Mouse (Mus musculus) urinary bladder, postnatal 4 days (tissue): ENCODE data around the gene Ankfn1.

Experiments used
- DNase-seq, 2 experiments: peaks; one replicate each; pipeline ENCODE4 v3.0.0; 2021 to 2022; ENCODE audit warnings: low spot score in 2 of 2

Gene Ankfn1

DNA sequence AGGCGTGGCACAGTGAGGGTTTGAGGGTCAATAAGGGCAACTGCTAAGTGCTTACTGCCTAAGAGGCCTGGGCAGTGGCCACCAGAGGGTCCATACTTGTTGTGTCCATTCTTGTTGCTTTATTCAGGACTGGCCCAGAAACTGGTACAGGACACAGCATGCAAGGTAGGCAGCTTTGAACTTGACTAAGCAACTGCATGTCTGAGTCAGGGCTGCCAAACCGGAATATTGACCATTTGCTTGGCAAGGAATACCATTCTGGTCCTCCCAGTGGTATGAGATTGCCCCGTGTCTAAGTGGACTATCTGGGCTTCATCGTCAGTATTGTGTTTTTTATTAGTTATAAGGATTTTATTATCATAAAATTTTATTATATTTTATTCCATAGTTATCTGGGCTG, 312.1 kb downstream of the Ankfn1 start:
- no peak for DNase-seq

DNA sequence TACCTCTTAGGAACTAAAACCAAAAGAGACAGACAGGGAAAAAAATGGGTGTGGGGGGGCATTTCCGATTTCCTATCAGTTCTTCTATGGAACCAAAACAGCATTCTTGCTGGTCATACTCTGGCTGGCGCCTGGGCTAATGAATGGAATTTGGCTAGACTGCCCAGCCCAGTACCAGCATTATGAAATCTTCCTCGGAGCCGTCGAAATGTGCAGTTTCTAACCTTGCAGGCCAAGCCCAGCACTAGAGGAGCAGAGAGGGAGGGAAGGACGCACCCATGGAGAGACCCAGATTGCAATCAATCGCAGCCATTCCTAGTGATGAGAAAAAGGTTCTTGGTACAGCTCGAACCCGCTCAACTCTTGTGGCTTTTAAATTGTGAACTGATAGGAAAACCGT, 315.2 kb downstream of the Ankfn1 start:
- no peak for DNase-seq

DNA sequence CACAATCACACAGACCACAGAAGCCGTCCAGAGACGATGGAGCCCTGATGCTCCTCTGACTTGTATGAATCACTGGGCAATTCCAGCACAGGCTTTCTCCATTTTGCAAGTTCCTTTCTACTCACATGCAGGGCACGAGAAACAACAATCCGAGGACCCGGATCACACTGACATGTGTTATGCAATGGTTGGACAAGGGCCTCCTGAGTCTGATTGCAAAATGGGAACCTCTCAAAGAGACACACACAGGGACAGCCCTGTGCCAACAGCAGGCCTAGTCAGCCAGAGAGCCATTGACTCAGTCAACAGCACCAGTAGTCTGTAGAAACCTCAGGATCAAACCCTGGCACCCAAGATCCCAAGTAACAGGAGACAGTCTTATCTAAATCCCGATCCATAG, 318.0 kb downstream of the Ankfn1 start:
- DNase-seq: no peak

- no peak for DNase-seq
Measured at GRCm38 (mm10) chr11:89455647-89456231, 321.7 kb downstream of the Ankfn1 start.

GRCm38 (mm10) chr11:89454702-89455101, 322.8 kb downstream of the Ankfn1 start:
- DNase-seq: no peak

GRCm38 (mm10) chr11:89452862-89453261, 324.6 kb downstream of the Ankfn1 start:
- DNase-seq: no peak

DNA sequence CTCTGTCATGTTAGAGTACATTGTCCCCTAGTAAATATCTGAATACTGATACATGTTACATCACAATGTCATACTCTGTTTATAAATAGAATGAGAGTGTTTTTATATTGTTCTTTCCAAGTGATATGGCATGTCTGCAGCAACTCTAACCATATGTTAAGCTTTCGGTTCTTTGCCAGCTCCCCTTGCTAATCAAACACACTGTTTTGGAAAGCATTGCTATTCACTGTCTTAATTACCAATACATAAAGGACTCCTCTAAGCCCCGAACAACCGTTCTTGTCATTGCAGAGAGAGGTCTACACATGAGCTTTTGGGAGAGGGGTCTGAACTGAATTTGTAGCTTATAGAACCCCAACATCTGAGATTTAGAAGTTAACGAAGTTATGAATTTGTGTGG, 327.0 kb downstream of the Ankfn1 start:
- no peak for DNase-seq

GRCm38 (mm10) chr11:89448986-89449385, 328.5 kb downstream of the Ankfn1 start:
- no peak for DNase-seq

DNA sequence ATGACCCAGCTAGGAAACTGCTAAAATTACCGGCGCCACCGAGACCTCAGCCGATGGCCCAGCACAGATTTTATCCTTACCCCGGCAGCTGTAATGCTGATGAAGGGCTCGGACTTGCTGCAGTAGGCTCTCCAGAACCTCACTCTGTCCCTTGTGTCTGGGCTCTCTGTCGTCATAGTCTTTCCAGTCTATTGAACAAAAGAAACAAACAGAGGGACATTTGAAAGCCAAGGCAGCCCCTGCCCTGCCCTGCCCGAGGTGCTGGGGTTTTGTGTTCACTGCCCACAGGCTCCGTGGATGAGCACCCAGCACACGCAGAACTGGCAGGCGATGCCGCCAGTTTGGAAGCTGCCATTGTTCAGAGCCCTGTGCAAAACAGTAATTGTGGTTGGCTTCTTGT, 330.0 kb downstream of the Ankfn1 start:
- DNase-seq: no peak

DNA sequence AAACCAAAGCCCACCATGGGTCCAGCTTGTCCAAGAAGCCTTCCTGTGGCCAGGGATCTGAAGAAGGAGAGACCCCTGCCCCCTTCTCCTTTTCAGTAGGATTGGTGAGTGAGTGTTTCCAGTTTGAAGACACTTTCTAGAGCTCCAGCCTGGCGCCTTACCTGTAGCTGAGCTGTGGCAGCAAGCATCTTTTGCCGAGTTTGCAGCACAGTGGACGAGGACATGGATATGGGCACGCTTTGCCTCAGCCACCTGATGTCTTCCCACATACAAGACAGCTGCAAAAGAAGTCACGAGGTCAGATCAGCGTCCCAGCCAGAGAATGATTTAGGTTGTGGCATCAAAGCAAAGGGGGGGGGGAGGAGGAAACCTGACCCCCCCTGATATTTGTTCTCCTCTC, 336.9 kb downstream of the Ankfn1 start:
- DNase-seq: no peak

- no peak for DNase-seq
Measured at GRCm38 (mm10) chr11:89424358-89424757, 353.1 kb downstream of the Ankfn1 start.

DNA sequence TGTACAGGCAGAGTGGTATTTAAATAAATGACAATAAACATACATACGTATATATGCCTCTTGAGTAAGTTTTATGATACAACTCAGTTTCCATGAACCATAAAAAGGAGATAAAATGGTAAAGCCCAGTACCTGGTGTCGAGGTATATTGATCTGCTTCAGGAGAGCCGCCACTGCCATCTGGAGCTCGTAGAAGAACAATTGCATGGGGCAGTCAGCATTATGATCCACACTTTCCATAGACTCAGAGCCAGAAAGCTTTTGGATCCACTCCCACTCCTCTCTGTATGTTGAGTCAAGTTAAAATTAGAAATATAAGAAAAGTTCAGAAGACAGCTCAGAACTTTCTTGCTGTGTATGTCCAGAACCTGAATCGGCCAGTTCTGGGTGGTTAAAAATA, 354.8 kb downstream of the Ankfn1 start:
- no peak for DNase-seq

- no peak for DNase-seq
Measured at GRCm38 (mm10) chr11:89420767-89421438, 356.6 kb downstream of the Ankfn1 start.

GRCm38 (mm10) chr11:89419863-89420262, 357.6 kb downstream of the Ankfn1 start:
- DNase-seq: no peak

DNA sequence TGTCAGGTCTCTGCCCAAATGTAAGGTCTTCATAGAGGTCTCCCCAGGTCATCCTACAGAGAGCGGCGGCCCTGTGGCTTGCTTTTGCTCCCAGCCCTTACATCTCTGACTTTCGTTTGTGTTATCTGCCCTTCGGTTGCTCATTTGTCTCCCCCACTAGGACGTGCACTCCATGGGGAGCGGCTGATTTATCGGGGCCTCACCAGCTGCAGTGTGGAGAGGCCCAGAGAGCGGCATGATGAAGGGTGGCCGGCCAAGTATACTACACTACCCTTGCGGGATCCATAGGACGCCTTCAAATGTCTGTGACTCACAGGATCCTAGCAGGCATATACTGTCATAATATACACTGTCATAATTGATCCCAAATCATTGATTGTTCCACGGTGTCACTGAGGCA, 358.8 kb downstream of the Ankfn1 start:
- no peak for DNase-seq

DNA sequence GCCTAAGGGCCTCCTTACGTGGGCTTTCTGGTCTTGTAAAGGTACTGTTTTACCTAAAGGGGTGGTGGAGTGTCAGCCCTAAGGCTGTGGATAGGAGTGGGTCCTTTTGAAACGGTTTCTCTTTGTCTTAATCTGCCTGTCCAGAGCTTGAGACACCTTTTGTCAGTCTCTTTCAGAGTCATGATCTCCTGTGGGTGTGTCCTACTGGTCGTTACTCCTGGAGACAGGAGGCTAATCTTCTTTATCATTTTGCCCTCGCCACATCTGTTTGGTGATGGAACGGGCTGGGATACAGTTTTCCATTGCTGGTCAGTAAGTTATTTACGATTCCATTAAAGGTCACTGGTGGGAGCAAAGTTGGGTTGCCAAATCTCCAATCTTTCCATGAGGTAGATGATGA, 360.7 kb downstream of the Ankfn1 start:
- no peak for DNase-seq

- no peak for DNase-seq
Measured at GRCm38 (mm10) chr11:89408774-89409173, 368.7 kb downstream of the Ankfn1 start.

DNA sequence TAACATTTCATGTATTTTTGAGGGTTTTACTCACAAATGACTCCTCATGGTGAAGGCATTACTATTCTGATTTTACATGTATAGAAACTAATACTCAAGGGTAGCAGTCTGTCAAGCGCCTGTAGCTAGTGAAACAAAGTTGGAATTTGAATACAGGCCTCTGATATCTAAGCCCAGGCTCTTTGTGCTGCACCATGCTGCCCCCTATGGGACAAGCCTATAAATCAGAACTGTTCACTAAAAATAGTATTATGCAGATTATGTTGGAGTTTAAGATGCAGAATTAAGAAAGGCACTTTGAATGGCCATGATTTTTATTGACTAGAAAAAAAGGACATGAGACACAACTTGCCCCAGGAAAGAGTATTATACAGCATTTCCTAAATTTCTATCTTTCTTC, 373.0 kb downstream of the Ankfn1 start:
- DNase-seq: no peak

DNA sequence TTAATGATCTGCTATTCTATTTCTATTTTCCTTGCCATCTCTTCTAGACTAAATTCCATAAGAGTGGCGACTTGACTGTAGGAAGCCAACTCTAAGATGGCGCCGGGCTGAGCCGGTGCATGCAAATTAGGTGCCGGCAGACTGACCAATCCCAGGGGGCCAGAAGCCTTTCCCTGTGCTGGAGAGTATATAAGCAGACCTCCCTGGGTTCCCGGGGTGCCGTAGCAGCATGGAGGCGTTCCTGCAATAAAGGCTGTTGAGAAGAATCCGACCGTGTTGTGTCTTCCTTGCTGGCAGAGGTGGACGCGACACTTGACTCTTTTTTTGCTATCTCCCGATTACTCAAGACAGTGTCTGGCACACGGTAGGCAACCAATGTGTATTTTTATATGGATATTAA, 374.0 kb downstream of the Ankfn1 start:
- no peak for DNase-seq

DNA sequence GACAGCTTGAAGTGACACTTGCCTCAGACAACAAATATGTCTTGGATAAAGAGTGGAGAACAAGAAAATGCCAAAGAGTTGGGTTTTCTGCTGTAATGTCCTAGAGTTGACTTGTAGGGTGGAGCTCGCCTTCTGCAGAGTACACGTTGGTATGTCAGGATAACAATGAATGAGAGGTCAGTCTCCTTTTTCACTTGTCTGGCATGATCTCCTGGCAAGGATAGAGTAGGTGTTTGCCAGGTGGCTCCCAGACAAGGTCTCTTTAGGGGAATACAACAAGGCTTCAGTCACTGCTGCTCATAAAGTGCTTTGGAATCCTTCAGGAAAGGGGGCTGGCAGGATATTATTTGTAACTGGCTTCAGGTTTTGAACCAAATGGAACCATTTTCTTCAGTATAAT, 388.6 kb downstream of the Ankfn1 start:
- no peak for DNase-seq

DNA sequence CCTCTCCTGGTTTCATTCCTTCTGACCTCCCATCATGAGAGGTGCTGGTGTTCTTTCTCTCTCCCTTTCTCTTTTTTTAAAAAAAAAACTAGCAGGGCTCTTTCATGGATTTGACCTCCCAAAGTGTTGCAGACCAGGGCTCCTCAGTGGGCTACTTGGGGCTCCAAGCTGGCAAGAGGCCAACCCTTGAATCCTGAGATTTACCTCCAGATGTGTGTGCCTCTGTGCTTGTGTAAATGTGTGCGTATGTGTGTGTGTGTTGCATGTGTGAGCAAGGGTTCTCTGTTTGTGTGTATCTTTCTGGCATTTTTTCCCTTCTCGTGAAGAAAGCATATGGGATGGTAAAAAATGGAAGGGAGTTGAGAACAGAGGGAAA, 394.8 kb downstream of the Ankfn1 start:
- DNase-seq: no peak

GRCm38 (mm10) chr11:89381782-89382633, 395.4 kb downstream of the Ankfn1 start:
- no peak for DNase-seq

- peak in 1 of 2 experiments; percentile 9 for DNase-seq
Measured at GRCm38 (mm10) chr11:89370941-89371340, 406.5 kb downstream of the Ankfn1 start.
